13 mouse cellular contexts compared by ENCODE assay signal in genomic region chr14:106010961-106011360, GRCm38 (mm10).
DNase-seq lines count a peak whose midpoint lies in the region; ATAC-seq lines count a peak whose summit lies in the region.
"Had no signal": no experiment of that assay in that cellular context is flagged by ENCODE, and none has a peak within 500 bp of the region (broad histone marks: within the 10 kb centered on the region; RNA-seq: fewer than 3 reads in every experiment).

No protein-coding gene starts in this region.

- H3K36me3 ChIP-seq in kidney, embryonic 16.5 days (ENCODE audit: insufficient read depth, low read length) = 0 out of 2 replicates have a peak, but pooled peaks cover 3% of the 10 kb centered on the region
- H3K36me3 ChIP-seq: limb, embryonic 10.5 days; midbrain, embryonic 15.5 days had no signal

- no peak overlapping the region for H3K9ac ChIP-seq in kidney, embryonic 16.5 days (replicated peaks; ENCODE audit: low read length)
- H3K9ac ChIP-seq: liver, postnatal 0 days; midbrain, embryonic 15.5 days had no signal

- 84% methylated on average over 6 of the region's 6 CpGs for WGBS in kidney, embryonic 16.5 days

- H3K27me3 ChIP-seq in kidney, embryonic 16.5 days (ENCODE audit: insufficient read depth, low read length) = no peaks in the 10 kb centered on the region
- H3K27me3 ChIP-seq: midbrain, embryonic 15.5 days had no signal

- no peak for ATAC-seq in kidney, embryonic 16.5 days (ENCODE audit: low FRiP score, low TSS enrichment)
- ATAC-seq: CD4-positive, CD25-positive, alpha-beta regulatory T cell, adult 4 months; inflammation-experienced regulatory T-cells, adult 6 months; liver, postnatal 0 days; midbrain, embryonic 15.5 days had no signal

- DNase-seq in cerebellum, postnatal 10 days = peak; percentile 51 to 67
- no peak for DNase-seq in cerebellum, adult 9-10 months
- DNase-seq in kidney, postnatal 4 days = peak; percentile 13 to 19
- peak; percentile 41 for DNase-seq in adipocyte (ENCODE audit: low spot score)
- peak; percentile 40 for DNase-seq in gastrocnemius, postnatal 10 days
- DNase-seq in spleen, adult 12 weeks (ENCODE audit: low spot score) = no peak
- DNase-seq in thymus, adult 18-20 months = no peak
- DNase-seq: liver, postnatal 0 days had no signal

- H3K4me1 ChIP-seq in kidney, embryonic 16.5 days (ENCODE audit: insufficient read depth, low read length) = no peaks in the 10 kb centered on the region
- H3K4me1 ChIP-seq: limb, embryonic 10.5 days; midbrain, embryonic 15.5 days had no signal

- no peak overlapping the region for H3K4me3 ChIP-seq in kidney, embryonic 16.5 days (ENCODE audit: low read length)
- H3K4me3 ChIP-seq: limb, embryonic 10.5 days; midbrain, embryonic 15.5 days had no signal

- no peak overlapping the region for H3K27ac ChIP-seq in kidney, embryonic 16.5 days (ENCODE audit: low read length)
- H3K27ac ChIP-seq: limb, embryonic 10.5 days; midbrain, embryonic 15.5 days had no signal

- peaks cover 5% of the 10 kb centered on the region; the same call in 1 of the 2 replicates for H3K9me3 ChIP-seq in kidney, embryonic 16.5 days (ENCODE audit: low read length)
- H3K9me3 ChIP-seq: limb, embryonic 10.5 days; midbrain, embryonic 15.5 days had no signal

- H3K4me2 ChIP-seq in kidney, embryonic 16.5 days (replicated peaks; ENCODE audit: low read depth, low read length) = no peak overlapping the region
- H3K4me2 ChIP-seq: midbrain, embryonic 15.5 days had no signal

Comparison
In these comparisons a context has a peak if more than half of its experiments do, and no peak if none do; other contexts are left out.
1. DNase-seq: peak in cerebellum, postnatal 10 days (2 of 2), kidney, postnatal 4 days (2 of 2), adipocyte (single experiment) and gastrocnemius, postnatal 10 days (single experiment); none in cerebellum, adult 9-10 months (single experiment), spleen, adult 12 weeks (single experiment) and thymus, adult 18-20 months (0 of 2).